Mouse (Mus musculus): ENCODE results near the gene Sult2a8.
"Not testable (repeated sequence)": the region's sequence is repeated elsewhere in the genome, so short reads cannot be mapped to it uniquely, and the experiment has no call there.

DNA sequence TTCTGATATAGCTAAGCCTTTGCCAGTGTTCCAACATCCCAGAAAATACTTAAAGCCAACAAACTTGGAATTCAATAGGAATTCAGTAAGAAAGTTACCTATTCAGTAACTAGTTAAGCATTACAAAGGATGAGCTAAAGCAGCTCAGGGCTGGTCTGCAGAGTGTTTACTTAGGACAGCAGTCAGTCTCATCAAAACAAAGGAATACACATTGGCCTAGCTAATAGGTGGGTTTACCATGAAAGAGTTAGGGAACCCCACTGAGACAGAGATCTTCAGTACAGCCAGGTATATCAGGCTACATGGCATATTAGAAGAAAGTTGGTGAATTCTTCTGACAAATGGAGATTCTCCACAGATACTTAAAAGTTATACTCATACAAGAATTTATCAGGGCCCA lies 47.2 kb downstream of the Sult2a8 start:
- TF ChIP-seq POLR2A (IDR thresholded peaks at IDR 0.05; ENCODE audit: low read depth, low read length); CTCF (IDR thresholded peaks at IDR 0.05; ENCODE audit: extremely low read depth, insufficient read length, insufficient replicate concordance, low read depth, low read length): not testable (repeated sequence)
